Mouse (Mus musculus) adrenal gland, postnatal 10 days (tissue): ENCODE results near the gene Iqsec1. TPM values are rescaled to one million over a fixed set of nuclear protein-coding genes. Genes with fewer than 3 reads are reported as not detected.

Experiments used
- DNase-seq: peaks from one replicate; pipeline ENCODE4 v3.0.0; 2021; ENCODE audit warnings: mixed read lengths
- total RNA-seq, 2 experiments: library from RNA; stranded (reverse); gene quantifications; 2 replicates each; pipeline ENCODE4 v1.2.3; 2021

Iqsec1 gene
- total RNA-seq, 2 experiments from 2014 or later = 82.0 to 90.7 TPM

- no peak for DNase-seq
Measured at GRCm38 (mm10) chr6:90887024-90887775, 101.3 kb downstream of the Iqsec1 start.

- DNase-seq = no peak
Measured at GRCm38 (mm10) chr6:90885626-90886025, 102.9 kb downstream of the Iqsec1 start.

DNA sequence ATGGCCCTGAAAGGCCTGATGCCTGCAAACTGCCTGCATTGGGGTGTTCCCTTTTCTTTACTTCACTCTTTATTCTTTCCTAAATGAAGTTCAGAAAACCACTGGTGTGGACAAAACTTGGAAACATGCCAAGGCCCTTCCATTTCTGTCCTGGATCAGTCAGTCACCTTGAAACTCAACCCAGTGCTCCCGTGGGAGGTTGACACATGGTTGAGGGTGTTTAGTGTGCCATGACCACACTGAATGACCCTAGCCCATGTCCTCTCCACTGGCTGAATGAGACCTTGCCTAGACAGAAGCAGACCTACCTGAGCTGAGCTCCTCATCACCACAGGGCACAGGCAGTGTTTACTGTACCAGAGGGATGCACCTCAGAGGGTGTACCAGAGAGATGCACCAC lies 103.9 kb downstream of the Iqsec1 start:
- DNase-seq = peak; percentile 23

DNA sequence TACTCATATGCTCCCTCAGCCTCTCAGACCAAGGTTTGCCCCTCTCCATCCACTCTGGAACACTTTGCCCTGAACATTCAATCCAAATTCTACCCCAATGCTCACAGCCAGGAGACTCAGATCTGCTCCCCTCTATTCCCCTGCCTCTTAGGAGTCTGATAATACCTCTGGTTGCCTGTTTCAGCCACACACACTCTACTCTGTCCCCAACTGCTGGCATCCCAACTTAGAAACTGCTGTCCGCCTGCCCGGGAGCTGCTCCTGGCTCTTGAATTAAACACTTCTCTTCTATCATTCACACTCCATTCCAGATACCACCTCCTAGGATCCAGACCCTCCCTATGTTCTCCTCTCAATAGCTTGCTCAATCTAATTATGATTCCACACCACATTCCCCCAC lies 107.5 kb downstream of the Iqsec1 start:
- no peak for DNase-seq

DNA sequence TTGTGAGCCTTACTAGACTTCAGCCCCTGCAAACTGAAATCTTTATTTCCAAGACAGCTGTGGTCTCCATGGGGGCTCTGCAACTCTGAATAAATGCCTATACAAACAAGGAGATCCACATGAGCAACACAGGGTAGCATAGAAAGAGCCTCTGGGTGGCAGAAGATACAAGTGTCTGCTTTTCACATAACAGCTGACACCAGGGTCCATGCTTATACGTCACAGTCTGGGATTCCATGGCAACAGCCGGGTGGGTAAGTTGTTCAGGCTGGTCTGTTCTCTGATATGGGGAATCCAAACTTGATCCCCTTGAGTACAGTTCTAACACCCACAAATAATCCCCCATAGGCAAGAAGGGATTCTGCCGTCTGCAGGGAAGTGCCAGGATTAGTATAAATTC lies 108.1 kb downstream of the Iqsec1 start:
- no peak for DNase-seq

- no peak for DNase-seq
Measured at GRCm38 (mm10) chr6:90871581-90871980, 116.9 kb downstream of the Iqsec1 start.

- no peak for DNase-seq
Measured at GRCm38 (mm10) chr6:90868033-90868432, 120.5 kb downstream of the Iqsec1 start.

DNA sequence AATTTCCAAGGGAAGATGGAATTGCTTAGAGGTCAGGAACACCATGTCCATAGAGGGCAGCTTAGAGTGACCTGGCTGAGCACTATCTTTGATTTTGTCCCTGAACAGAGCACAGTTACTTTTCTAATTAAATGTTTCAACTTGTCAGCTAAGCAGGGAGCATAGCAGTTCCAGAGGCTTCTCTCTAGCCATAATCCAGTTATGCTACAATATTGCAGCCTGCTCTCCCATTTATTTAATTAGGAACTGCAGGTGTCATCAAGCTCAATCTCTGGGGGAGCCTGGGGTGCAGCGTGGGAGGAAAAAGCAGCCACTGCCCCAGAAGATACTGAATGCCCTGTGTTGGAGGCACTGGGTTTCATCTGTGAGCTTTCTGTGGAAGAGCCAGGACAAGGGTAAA lies 127.1 kb downstream of the Iqsec1 start:
- DNase-seq = no peak

DNA sequence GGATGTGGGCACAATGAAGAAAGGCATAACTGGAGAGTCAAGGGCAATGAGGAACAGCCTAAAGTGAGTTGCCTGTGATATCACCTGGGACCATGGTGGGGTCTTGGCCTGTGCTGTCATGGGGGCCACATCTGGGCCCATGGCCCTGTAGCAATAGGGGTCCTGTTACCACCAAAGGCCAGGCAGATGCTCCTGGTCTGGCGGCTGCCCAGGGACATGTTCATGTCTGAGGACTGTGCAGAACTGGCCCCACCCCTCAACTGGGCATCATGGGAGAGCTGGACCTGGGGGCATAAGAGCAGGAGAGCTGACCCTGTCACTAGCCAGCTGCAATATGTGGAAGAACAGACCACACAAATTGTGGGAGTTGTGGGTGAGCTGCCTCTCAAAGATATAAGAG lies 130.6 kb downstream of the Iqsec1 start:
- DNase-seq = no peak

DNA sequence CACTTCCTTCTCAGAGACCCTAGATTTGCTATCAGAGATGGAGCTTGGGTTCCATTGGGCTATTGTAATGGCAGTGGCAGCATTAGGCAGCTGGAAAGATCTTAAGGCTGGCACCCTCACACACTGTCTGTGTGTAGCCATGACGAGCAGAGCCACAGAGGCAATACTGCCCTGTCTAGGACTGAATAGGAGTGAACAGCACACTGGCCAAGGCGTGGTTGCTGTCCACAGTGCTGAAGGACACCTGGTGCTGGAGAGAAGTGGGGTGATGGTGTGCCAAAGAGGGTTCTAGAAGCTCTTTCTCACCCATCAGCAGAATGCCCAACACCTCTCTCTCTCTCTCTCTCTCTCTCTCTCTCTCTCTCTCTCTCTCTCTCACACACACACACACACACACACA lies 136.1 kb downstream of the Iqsec1 start:
- DNase-seq = peak; percentile 42

DNA sequence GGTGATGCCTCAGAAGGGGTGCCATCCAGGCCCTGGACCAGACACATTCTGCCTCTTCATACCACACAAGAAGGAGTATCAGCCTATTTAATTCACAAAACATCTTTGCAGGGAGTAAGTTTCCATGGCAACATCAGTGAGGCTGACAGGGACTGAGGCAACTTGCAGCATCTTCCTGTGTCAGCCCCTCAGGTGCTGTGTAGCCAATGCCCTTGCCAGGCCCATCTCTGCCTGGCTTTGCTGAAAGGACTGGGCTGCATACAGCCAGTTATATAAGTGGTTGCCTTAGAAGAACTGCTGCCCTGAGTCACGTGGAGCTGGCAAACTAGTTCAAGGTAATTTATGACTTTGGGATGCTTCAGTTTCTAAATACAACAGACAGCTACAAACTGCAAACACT lies 140.4 kb downstream of the Iqsec1 start:
- no peak for DNase-seq

DNA sequence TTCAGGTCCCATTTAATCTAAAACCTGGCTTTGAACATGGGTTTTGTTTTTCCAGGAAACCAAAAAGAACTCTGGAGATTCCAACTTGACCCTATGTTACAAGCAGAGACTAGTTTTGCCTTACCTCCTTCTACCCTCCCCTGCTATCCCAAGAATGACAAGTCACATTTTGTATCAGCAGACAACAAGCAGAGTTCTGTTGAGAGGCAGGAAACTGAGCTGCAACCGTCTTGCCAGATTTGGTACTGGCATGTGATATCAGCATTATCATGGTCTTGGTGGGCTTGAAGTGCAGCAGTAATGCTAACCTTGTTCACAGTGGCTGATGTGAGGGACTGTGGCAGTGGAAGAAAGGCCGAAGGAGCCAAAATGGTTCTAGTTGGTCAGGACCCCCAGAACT lies 141.0 kb downstream of the Iqsec1 start:
- DNase-seq = no peak

GRCm38 (mm10) chr6:90839972-90840371 lies 148.5 kb downstream of the Iqsec1 start:
- no peak for DNase-seq

DNA sequence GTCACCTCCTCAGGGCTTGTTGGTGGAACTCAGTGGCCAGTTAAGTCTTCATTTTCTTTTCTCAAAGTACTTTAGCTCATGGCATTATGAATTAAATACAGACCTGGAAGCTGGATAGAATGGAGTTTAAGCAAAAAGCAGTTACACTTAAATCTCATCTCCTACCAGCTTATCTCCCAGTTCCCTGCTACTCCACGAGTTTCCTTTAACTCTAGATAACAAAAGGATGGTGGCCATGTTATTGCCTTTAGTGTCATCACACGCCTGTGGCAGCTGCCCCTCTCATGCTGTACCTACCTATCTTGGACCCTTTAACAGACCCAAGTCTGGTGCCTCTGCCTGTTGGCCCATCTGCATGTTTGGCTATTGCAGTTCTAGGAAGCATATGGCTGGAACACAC lies 151.7 kb downstream of the Iqsec1 start:
- no peak for DNase-seq

DNA sequence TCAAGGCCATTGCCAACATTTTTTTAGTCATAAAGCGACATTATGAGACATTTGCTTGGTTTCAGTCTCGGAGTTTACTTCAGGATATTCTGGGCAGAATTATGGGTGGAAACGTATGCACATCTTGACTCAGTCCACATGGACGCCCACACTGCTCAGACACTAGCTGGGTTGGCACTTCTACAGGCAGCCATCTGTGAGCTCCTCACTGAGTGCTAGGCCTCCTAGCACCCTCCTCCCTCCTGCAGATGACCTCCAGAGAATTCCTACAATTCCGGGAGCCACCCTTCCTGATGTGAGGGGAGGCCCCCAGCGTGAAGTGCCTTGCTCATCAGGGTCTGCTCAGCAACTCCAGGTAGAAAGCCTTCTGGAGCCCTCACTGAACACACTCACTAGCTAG lies 158.9 kb downstream of the Iqsec1 start:
- DNase-seq = no peak

GRCm38 (mm10) chr6:90825063-90825462 lies 163.4 kb downstream of the Iqsec1 start:
- no peak for DNase-seq

DNA sequence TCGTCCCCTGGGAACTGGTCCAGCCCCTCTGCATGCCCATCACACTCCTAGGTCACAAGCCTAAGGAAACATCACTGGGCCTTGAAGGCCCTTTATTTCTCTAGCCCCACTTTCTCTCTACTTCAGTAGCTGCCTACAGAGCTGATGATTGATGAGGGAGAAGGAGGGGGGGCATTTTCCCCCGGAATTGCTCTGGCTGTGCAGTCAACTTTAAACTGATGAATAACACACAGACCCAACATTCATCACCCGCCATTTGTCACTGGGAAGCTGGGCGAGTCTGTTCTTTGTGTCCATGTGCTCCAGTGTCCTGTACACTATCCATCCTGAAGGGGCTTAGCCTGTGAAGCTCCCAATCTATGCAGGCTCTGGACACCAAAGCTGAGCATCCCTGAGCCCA lies 165.2 kb downstream of the Iqsec1 start:
- no peak for DNase-seq

DNA sequence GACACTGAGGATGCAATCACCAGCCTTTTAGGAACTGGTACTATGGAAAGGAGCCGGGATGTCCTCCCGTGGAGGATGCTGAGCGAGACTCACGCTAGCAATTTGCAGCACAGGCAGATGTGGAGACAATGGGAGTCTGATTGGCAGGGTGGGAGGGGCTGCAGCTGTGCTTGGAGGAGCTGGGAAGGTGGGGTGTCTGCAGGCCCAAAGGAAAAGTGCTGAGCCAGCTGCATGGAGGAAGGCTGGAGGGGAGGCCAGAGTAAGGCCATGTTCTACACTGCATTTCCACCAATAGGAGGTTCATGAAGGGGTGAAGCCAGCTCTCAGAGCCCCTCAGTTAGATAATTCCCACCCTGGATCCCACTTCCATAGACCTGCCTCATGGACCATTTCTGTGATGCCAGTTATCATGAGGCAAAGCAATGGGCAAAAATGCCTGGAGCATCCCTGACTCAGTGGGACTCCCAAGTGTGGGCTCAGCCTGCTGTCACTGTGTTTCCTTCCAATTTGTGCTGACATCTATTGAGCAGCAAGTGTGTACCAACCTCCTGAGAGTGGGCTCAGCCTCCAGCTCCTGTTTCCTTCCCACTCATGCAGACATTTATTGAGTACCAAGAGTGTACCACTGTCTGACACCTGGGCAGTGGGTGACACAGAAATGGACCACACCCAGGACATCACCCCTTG lies 166.4 kb downstream of the Iqsec1 start:
- no peak for DNase-seq

DNA sequence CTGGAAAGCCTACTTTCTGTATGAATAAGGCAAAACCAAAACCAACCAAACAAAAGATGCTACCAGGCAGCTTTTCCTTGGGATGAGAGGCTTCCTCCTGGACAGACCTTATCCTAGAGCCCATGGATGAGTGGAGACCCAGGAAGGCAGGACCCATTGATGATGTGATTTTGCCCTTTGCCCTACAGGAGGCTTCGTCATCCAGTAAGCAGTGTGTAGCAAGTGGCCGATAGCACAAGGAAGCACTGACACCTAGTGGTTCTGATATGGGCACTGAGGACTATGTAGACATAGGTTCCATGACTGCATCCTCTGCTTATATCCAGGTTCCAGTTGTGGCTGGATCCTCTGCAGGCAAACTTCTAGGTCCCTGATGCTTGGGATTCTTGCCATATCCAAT lies 168.6 kb downstream of the Iqsec1 start:
- no peak for DNase-seq

GRCm38 (mm10) chr6:90818956-90819355 lies 169.5 kb downstream of the Iqsec1 start:
- DNase-seq = peak; percentile 80

- DNase-seq = no peak
Measured at GRCm38 (mm10) chr6:90816551-90816950, 171.9 kb downstream of the Iqsec1 start.

DNA sequence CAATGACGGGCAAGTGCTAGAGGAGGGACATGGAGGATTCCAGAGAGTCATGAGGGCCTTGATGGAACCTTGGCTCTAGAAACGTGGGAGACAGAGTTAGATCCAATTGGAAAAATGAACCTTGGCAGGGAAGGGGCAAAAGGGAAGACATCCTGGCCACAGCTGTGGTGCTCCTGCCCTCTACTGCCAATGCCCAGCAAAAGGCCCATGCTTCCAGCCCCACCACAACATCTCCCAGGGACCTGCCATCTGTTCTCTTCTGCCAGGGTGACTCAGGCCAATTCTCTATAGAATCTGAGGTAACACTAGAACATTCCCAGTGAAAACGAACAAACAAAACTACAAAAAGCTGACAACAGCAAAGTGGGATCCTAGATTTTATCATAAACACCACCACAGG lies 173.1 kb downstream of the Iqsec1 start:
- no peak for DNase-seq

GRCm38 (mm10) chr6:90813526-90813925 lies 175.0 kb downstream of the Iqsec1 start:
- no peak for DNase-seq

DNA sequence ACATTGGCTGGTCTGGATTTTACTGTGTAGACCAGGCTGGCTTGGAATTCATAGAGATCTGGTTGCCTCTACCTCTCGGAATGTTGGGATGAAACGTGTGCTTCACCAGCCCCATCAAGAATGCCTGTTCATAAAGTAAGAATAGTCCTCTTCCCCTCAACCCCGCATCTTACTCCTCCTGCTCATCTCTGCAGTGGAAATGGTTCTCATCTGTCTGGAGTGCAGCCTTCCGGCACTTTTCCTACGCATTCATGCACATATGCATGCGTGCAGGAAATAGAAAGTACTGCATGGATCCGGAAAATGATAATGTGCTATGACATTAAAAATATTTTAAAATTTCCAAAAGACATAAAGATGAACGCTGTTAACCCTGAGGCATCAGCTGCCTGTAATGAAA lies 175.9 kb downstream of the Iqsec1 start:
- DNase-seq = no peak
